Mouse (Mus musculus): ENCODE results near the gene Spata31d1d. TPM values are rescaled to one million over a fixed set of nuclear protein-coding genes. Genes with fewer than 3 reads are reported as not detected.
"Not testable (repeated sequence)": the region's sequence is repeated elsewhere in the genome, so short reads cannot be mapped to it uniquely, and the experiment has no call there.

The Spata31d1d gene
- not detected for total RNA-seq (2022)

DNA sequence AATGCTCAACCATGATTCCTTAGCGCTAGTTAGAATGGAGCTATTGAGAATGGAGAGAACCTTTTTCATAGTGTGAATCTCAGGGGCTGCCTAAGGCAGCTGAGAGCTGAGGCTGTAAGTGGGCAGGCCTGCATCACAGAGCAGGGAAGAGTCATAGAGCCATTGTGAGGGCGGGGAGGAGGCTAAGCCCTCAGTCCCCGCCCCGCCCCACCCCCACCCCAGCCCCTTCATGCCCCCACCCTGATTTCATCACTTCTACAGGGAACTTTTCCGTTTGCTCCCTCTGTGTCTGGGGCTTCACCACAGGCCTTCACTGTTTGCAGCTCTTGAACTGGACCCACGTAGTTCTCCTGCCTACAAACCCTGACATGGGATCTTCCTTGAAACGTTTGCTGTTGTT lies at the start of gene Spata31d1d:
Spata31d1d (minus strand) TSS at position 101 of the 400 bp plus-strand sequence.
- no peak for DNase-seq

DNA sequence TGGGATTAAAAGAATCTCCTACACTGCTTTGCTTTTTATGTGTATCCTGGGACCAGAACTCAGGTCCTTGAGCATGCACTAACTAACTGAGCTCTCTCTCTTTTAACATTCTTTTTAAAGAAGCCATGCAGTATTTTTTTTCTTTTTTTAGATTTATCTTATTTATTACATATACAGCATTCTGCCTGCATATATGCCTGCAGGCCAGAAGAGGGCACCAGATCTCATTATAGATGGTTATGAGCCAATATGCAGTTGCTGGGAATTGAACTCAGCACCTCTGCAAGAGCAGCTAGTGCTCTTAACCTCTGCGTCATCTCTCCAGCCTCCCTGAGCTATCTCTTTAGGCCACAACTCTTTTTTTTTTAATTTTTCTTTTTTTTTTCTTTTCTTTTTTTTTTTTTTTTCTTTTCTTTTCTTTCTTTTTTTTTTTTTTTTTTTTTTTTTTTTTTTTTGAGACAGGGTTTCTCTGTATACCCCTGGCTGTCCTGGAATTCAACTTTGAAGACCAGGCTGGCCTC lies 48.3 kb upstream of the Spata31d1d start:
- not testable (repeated sequence) for DNase-seq

DNA sequence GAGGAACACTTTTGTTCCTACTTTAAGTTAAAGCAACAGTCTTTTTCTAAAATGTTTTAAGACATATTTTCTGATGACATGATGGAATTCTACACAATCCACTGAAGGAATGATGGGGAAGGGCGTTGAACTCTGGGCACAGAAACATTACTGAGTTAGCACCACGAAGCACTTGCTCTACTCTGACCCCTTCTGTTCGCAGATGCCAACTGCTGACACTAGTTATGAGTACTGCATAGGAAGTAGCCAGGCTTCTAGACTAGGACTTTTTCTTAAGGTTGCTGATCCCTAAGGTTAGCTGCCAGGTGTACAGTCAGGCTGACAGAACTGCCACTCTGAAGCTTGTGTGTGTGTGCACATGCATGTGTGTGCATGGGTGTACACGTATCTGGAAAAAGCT lies 47.7 kb upstream of the Spata31d1d start:
- DNase-seq, result no peak

- no peak for DNase-seq
These were observed 43.6 kb upstream of the Spata31d1d start for GRCm38 (mm10) chr13:59775168-59775567.

DNA sequence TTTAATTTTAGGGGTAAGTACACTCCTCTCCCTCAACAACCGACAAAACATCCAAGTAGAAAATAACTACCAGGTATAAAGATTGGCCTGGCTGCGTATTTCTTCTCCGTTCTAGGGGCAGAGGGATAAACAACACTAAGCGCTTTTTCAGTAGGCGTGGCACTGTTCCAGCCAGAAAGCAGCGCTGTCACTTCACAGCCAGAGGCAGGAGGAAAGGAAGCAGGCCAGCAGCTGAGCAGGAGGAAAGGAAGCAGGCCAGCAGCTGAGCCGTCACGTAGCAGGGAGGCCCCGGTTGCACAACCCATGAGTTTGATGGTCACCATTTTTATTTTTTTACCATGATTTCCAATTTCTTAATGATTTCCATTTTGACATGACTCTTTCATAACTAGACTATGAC lies 39.7 kb upstream of the Spata31d1d start:
- DNase-seq, result peak; percentile 71

DNA sequence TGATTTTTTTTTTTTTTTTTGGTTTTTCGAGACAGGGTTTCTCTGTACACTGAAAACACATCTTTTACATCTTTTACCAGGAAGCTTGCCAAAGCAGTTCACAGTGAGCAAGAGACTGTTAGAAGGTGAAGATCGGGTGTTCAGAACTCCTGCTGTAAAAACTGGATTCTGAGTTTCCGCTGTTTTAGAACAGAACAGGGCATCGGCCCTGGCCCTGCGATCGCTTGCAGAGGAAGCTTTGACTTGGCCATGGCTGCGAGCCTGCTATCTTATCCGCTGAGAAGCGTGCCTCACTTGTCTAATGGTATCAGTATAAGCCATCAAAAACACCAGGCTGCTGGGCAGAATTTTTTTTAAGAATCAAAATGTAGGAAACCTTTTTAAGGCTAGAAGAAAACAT lies 39.3 kb upstream of the Spata31d1d start:
- no peak for DNase-seq

DNA sequence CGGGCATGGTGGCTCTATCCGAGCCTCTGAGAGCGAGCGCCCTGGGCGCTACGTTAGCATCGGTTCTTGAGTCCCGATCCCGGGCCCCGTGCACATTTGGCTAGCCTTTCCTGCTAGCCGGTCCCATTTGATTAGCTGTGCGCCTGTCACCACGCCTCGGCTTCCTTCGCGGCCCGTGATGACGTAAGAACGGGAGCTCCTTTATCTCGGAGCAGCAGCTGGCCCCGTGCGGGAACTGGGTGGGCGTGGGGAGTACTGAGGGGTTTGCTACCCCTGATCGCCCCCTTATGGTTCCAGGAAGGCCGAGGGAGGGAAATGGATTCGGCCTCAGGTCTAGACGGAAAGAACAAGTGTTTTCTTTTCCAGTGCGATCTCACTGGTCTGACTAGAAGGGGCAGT lies 38.6 kb upstream of the Spata31d1d start:
- peak; percentile 85 for DNase-seq

- peak; percentile 98 for DNase-seq
These were observed 38.0 kb upstream of the Spata31d1d start, which contains the start of gene Isca1 for GRCm38 (mm10) chr13:59769296-59770163. TSS of gene Isca1 (minus strand) at chr13:59769810.

GRCm38 (mm10) chr13:59768531-59768930 lies 37.0 kb upstream of the Spata31d1d start:
- no peak for DNase-seq

DNA sequence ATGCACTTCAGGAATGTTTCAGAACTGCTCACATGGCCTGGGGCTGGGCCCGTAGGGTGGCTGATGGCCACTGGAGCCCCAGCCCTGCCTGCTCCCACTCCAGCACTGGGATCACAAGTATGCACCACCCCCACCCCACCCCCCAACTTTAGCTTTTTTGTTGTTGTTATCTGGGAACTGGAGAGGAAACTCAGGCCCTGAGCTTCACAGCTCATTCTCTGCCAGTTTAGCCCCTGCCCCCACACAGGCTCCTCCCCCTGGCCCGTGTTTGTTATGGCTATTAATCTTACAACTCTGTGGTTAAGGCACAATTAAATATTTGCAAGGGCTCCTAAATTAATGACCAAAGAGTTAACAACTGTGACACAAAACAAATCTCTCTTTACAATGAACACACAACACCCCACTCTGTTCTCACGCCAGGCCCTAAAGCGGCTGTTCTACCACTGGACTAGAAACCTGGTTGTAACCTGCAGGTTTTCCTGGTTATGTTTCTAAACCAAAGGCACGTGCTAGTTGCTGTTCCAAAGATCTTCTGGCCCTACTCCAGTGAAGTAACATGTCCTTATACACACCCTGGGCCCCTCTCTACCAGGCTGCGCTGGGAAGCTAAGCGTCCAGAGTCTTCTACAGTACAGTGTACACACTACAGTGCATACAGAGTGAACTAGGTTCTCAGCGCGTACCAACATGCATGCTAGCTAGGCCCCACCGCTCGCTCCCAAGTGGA lies 35.4 kb upstream of the Spata31d1d start:
- no peak for DNase-seq

GRCm38 (mm10) chr13:59762791-59763190 lies 31.2 kb upstream of the Spata31d1d start:
- DNase-seq, result no peak

GRCm38 (mm10) chr13:59756906-59757305 lies 25.4 kb upstream of the Spata31d1d start:
- no peak for DNase-seq

DNA sequence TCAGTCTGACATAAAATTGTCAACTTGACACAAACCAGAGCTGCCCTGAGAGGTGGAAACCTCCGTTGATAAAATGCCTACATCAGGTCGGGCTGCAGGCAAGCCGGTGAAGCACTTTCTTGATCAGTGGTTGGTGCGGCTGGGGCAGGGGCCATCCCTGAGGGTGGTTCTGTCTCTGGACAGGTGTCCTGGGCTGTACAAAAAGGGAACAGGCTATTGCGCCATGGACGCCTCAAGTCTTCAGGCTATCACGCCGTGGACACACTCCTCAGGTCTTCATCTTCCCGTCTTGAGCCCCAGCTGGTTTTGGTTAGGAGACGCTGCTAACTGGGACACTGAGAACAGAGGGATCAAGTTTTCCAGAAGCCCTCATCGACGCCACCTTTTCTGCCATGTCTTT lies 18.8 kb upstream of the Spata31d1d start:
- DNase-seq, result no peak

GRCm38 (mm10) chr13:59746711-59747110 lies 15.2 kb upstream of the Spata31d1d start, which contains the start of gene 1700014D04Rik:
TSS of gene 1700014D04Rik (minus strand) at chr13:59746752.
- no peak for DNase-seq

- DNase-seq, result no peak
These were observed 14.6 kb upstream of the Spata31d1d start for GRCm38 (mm10) chr13:59746164-59746563.

DNA sequence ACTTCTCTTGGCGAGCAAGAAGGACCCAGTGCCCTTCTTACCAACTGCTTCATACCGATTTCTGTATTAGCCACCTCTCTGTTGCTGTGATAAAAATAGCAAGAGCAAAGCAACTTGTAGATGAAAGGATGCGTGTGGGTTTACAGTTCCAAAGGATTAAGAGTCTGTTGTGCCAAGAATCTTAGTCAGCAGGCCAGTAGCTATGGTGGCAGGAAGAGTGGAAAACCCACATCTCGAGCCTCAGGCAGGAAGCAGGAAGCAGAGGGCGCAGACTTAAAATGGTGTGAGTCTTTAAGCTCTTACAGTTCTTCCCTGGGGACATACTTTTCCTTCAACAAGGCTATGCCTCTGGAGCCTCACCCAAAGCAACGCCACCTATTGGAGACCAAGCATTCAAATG lies 13.9 kb upstream of the Spata31d1d start:
- DNase-seq, result no peak

DNA sequence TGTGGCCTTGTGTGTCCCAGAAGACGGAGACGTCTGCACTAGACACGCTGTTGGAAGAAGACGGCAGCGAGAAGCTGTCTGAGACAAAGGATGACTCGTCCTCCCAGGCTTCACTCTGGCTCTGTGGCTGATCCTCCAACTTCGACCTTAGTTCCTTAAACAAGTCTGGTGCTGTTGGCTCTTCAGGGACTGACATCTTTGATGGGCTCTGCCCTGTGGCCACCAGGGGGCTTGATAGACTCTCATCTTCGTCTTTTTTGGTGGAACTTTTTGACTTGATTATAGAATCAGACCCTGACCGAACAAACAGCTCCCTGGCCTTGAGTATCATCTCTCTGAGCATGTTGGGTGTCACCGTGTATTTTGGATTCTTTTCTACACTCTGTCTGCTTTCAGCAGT lies 10.1 kb upstream of the Spata31d1d start:
- DNase-seq, result no peak

- DNase-seq, result peak; percentile 53
These were observed 9.5 kb upstream of the Spata31d1d start for GRCm38 (mm10) chr13:59741096-59741495.

- DNase-seq, result no peak
These were observed 7.8 kb upstream of the Spata31d1d start for GRCm38 (mm10) chr13:59739397-59739796.

DNA sequence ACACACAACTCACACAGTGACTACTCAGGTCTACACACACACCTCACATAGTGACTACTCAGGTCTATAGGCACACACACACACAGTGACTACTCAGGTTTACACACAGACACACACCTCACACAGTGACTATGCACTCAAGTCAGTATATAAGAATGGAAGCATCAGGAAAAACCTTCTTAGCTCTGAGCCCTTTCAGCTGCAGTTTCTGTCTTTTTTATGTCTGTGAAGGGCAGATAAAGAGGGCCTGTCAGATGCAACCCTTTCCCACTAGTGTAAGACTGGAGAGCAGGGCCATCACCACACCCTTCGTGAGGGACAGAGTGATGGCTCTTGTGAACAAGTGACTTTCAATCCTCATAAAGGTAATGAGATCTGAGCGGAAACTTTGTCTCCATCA lies 6.9 kb upstream of the Spata31d1d start:
- no peak for DNase-seq

DNA sequence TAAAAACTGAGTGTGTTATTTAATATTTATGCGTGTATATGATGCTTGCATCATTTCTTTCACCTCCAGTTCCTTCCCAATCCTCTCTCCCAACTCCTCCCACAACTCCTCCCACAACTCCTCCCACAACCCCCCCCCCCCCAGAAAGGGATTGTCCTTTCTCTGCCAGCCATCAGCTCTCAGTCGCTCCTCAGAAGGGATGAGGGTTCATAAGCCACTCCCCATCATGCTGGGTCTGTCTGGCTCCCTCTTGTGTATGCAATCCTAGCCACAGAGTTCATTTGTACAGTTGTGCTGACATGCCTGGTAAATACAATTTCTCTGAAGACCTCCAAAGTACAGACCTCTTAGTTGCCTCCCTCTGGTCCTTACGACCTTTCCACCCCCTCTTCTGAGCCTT lies 3.6 kb upstream of the Spata31d1d start:
- DNase-seq, result no peak

GRCm38 (mm10) chr13:59734347-59734746 lies 2.8 kb upstream of the Spata31d1d start:
- DNase-seq, result not testable (repeated sequence)

DNA sequence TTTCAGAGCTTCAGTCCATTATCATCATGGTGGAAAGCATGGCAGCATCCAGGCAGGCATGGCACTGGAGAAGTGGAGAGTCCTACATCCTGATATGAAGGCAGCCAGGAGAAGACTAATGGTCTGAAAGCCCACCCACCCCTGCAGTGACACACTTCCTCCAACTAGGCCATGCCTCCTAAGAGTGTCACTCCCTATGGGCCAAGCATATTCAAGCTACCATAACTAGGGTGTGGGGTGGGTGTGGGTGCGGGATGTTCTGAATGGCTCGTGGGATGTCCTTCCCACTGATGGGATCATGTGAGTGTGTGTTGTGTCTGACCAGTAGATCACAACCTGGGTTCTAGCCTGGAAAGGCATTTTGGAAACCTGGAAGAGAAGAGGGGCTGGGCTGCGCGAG lies 2.4 kb upstream of the Spata31d1d start:
- no peak for DNase-seq

Data from adrenal gland, adult 8-10 months (tissue).